Mouse (Mus musculus) cerebellum, adult 18-20 months (tissue): ENCODE data around the gene Gnao1.

ENCODE experiments used
- DNase-seq, 2 experiments: peaks; one replicate each; pipeline ENCODE4 v3.0.0; 2021

The Gnao1 gene

DNA sequence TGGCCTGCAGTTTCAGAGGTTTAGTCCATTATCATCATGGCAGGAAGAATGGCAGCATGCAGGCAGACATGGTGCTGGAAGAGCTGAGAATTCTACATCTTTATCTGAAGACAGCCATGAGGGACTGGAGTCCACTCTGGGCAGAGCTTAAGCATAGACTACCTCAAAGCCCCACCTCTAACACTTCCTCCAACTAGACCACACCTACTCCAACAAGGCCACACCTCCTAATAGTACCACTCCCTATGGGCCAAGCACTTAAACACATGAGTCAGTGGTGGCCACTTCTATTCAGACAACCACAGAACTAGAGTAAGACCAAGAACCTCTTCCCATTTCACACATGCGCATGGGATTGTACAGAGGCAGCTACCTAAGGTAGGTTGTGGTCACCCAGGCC, 136.6 kb downstream of the Gnao1 start:
- DNase-seq, result no peak

DNA sequence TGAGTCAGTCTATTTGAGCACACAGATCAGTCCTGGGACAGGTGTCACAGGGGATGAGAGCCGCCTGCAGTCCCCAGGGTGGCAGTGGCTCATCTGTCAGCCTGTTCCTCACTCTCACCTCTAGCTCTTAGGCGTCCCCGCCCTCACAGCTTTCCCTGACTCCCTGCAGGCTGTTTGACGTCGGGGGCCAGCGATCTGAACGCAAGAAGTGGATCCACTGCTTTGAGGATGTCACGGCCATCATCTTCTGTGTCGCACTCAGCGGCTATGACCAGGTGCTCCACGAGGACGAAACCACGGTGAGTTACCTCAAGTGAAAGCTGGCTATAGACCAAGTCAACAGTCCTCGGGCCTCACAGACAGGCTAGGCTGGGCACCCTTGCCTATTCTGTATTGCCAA, 140.4 kb downstream of the Gnao1 start:
- peak; percentile 59 to 61 for DNase-seq

DNA sequence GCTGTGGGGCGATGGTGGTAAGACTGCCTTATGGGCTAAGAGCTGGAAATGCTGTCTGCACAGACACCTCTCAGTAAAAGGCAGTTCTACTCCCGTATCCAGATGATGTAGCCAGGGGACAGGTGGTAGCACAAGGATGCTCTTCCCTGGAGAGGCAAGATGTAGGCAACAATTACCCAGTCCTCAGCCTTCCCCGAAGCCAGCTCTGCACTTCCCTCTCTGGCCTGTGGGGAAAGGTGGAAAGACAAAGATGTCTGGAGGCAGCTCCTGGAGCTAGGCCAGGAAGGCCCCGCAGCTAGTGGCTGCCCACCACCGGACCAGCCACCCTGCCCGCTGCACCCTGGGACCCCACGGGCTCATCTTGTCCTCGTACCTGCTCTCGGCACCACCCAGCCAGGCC, 142.7 kb downstream of the Gnao1 start:
- no peak for DNase-seq

DNA sequence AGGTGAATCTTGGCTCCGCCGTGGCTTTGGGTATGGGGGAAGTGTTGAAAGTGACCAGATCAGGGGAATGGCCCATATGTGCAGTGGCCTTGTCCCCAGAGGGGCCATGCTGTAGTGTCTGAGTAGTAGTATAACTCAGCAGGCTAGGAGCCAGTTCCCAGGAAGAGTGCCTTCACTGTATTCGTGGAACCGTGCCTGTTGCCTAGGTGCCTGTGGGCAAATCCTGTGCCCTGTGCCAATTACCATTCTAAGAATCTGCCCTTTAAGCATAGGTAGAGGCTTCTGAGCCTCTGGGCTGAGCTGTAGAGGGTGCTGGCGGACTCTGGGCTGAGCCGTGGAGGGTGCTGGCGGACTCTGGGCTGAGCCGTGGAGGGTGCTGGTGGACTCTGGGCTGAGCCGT, 148.6 kb downstream of the Gnao1 start:
- DNase-seq, result no peak

DNA sequence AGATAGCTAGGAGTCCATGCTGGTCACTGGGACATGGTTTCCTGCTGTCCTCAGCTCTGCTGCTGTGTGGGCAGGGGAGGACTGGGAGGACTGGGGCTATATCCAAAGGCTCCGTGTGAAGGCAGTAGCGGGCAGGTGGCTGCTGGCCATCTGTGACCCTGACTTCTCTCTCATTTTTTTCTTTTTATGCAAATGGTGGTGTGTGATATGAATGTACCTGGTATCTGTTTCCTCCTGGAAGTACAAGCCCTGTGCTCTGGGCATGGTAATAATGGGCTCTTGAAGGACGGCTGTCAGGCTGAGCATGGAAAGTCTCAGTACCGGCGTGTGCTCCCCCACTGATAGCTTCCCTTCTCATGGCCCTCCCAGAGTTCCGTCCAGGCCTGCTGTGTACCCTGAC, 151.1 kb downstream of the Gnao1 start:
- no peak for DNase-seq

DNA sequence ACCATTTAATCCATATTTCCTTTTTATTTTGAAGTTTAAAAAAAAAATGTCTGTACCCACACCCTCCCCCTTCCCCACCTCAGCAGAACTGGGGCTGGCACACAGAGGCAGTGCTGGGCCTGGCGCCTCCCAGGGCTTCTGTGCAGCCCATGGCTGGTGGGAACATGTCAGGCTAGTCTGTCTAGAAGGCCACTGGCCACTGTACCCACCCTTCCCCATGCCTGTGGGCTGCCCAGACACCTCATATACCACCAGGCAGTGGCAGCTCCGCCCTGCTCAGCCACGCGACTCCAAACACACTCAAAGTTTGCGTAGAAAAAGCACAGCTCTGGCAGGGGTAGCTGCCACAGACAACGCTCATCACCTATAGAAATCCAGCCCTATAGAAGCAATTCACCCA, 158.5 kb downstream of the Gnao1 start:
- DNase-seq, result no peak

DNA sequence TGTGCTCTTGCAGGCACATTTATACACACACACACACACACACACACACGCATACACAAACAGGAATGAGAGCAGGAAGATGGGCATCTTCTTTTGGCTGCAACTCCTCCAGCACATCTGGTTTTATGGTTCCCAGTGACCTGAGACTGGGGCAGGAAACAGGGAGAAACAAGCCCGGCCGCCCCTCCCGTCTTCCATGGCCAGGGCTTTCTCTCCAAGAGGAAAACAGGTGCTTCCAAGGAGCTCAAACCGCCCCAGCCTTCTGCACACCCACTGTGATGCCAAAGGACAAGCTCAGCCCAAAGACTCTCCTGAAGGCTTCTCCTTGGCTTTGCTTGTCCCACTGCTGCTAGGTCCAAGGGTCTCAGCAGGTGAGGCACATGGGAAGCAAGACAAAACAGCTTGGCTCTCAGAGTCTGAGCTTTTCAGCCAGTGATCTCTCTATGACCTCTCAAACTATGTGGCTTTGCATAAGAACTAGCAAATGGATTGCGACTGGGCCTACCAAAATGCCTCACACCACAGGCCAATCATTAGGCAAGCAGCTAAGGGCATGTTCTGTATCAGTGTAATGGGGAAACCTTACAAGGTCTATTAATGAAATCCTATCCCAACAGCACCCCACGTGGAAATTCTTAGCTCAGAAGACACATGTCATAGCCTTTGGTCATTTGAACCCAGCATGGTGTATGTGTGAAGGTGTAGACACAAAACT, 160.0 kb downstream of the Gnao1 start:
- DNase-seq, result no peak

DNA sequence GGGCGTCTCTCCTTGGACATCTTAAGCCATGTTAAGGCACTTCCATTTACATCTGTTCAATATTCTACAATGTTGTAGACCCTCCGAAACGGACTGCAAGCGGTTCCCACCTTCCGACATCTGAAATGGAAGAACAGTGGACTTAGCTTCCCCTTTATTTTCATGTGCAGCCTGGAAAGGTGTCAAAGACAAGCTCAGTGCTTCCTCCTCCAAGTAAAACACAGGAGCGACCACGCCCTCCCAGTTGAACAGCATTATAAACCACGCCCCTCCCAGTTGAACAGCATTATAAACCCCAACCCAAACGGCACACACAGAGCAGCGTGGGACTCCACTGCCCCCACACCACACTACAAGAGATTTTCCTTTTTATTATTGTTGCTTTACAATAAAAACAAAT, 161.7 kb downstream of the Gnao1 start:
- no peak for DNase-seq

DNA sequence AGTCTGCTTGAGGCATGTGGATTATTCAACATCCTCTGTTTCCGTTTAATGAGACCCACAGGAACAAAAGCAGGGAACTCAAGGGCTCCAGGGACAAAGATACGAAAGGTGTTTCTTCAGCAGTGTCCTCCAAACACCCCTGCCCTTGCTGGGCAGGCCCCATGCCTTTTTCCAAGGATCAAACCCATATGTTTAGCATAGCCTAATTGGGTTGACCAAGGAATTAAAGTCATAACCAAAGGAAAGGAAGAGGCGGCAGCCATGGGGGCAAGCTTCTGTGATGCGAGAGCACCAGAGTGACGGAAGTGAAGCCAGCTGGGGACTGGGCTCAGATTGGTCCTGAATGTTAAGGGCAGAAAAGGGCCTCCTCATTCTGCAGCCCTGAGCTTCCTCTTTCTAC, 162.4 kb downstream of the Gnao1 start:
- no peak for DNase-seq

DNA sequence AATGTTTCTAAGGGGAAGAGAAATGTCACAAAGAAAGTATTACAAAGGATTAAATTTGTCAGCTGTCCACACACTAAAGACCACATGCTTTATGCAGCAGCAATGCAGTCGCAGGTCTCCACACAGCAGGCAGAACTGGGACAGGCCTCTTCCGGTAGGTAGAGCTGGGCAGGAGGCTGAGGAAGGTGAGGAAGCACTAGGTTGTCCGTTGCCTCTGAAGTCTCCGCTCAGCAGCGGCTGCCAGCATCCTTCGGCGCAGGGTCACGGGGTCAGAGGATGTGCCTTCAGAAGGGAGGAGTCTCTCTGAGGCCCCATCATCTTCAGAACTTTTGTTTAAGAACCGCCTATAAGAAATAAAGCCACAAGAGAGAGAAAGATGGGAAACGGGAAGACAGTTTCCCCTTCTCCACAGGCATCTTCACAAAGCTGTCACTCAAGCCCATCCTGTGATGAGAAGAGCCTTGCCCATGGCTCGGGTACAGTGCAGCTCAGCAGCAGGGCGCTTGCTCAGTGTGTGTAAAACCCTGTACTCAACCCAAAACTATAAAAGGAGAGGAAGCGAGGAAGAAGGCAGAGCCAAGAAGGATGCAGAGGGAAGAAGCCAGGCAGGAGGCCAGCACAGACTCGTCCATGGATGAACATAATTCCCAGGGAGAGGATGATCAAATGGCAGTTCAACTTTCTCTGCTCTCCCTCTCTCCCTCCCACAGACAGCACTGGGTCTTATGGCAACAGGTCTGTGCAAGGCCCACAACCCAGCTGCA, 163.4 kb downstream of the Gnao1 start:
- peak in 1 of 2 experiments; percentile 26 for DNase-seq

DNA sequence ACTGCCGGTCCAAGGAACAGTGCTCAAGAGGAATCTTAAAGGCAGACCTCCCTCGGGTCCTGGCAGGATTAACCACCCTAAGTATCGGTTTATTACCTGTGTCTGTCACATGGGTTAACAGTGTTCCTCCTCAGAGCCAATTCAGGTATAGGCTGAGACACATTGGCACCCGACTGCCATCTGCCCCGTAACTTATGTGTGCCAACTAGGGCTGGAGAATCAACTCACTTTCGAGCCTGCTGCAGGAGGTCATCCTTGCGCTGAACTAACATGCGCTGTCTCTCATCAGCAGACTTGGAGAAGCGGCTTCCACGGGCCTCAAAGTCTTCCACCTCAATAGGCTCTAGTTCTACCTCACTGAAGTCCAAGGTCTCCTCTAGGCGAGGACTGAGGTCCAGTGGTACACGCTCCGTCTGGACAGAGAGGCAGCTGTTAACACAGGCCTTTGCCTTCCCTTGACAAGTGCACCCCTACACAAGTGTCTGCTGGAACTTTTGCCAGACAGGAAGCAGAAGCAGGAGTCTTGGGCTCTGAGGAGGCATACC, 164.1 kb downstream of the Gnao1 start:
- DNase-seq, result no peak

DNA sequence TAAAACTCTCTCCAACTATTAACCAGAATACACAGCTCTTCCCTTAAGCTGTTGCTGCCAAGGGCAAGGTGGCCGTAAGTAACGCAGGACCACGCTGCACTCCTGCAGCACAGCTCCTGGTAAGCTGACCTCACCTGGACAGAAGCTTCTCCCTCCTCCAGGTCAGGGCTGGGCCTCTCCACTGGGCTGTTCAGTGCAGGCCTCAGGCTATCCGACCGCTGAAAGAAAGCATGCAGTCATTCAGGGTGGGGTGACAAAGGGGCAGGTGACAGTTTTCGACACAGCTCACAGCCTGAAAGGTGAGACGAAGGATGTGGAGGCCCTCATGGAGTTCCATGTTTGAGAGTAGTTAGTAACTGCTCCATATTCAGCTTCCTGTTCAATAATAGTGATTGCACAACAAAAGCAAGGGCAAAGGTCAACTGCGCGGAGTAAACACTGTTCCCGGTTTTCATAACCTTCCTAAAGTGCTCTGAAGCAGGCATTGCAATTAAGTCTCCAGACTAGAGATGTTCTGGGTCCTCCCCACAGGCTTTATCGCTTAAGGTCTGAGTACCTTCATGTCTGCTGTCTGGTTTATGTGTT, 164.9 kb downstream of the Gnao1 start:
- no peak for DNase-seq

DNA sequence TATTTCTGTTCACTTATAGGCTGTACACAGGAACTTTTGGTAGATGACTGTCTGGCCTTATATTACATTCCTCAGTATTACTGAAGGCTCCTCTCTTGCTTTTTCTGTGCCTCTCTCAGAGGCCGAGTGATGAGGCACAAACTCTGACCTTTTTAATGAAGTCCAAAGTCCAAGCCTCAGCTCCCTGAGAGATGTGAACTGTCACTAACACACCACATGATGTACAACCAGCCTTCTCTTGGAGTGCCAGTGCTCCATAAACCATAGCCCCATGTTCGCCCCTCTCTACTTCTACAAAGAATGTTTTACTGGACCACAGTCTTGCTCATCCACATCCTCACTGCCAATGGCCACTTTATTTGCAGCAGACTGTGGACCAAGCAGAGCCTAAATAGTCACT, 165.6 kb downstream of the Gnao1 start:
- no peak for DNase-seq

DNA sequence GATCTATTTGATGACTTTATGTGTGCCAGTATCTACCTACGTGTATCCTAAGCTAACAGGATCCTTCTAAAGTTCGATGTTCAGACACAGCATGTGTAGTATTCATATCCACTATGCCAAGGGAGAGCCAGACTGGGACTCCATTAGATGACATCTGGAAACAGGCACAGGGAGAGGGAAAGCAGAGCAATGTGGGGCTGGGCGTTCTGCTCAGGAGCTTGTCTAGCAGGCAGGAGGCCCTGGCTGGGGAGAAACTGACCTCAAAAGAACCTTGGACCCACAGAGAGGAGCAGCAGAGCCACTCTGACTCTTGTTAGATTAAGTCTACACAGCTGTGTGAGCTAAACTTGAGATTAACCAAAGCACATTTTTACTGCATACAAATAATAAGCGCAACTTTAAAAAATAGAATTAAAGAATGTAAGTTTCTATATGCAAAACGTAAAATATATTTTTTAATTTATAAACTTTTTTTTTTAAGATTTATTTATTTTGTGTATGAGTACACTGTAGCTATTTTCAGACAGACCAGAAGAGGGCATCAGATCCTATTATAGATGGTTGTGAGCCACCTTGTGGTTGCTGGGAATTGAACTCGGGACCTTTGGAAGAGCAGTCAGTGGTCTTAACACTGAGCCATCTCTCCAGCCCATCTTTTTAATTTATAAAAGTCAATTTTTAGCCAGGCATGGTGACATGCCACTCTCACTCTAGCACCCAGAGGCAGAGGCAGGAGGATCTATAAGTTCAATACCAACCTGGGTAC, 166.9 kb downstream of the Gnao1 start:
- DNase-seq, result no peak

DNA sequence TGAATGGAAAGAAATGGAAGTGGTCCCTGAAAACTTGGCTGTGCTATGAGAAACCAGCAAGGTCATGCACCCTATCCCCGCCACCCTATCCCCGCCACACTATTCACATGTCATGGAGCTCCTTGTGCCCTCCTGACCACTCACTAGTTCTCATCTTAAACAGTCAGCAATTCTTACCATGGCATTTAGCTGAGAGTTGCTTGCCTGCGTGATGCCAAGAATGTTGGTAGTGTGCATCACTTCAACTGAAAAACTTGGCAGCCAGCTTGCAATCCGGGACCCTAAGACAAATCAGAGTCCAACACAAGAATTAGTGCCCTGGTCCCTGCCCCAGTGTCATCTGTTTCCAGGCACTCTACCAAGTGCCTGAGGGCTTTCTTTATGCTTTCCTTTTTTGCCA, 170.4 kb downstream of the Gnao1 start:
- DNase-seq, result no peak

DNA sequence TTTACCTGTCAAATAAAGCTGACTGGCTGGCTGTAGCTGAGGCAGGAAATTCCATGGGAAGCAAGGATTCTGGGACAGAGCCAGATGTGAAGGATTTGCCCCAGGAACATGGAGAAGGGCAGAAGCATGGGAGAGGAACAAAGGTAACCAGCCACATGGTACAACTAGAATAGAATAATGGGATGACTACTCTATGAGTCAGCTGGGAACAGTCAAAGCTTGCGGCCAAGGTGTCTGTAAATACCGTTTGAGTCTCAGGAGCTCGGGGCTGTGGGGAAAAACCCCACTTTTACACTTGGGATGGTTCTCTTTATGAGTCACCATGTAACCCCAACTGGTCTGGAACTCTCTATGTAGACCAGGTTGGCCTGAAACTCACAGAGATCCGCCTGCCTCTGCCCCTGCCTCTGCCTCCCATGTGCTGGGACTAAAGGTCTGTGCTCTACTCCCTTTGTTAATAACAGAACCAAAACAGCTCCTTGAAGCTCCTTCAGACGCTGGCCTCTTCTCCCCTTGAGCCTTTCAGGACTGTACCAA, 172.0 kb downstream of the Gnao1 start:
- no peak for DNase-seq

DNA sequence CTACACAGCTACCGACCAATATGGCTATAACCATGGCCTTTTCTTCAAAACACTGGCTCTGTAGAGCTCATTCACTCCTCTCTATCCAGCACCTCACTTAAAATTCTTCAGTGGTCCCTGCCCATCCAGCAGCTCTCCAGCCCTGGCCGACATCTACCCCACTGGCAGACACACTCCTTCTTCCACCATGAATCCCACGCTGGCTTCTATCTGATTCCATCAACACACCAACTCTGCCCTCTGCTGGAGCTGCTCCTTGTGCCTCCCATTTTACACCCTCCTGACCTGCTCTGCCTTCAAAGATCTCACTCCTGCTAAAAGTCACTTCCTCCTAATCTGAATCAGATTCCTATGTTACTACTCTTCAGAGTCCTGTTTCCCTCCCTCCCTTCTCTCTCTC, 174.1 kb downstream of the Gnao1 start:
- peak; percentile 53 to 58 for DNase-seq

DNA sequence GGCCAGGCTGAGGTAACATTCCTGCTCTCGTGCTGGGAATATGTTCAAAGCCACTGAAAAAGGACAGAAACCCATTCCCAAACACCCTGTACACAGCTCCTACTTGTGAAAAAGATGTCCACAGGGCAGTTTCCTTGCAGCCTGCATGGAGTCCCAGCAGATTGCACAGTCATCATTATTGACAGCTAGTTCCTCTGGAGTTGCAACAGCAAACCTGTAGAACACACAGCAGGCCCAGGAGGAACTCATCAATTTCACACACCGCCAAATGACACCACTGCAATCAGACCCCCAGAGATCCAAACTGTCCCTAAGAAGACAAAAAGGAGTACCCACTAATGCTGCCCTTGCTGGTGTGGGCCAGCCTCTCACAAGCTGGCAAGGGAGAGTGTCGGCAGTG, 175.0 kb downstream of the Gnao1 start:
- DNase-seq, result no peak

DNA sequence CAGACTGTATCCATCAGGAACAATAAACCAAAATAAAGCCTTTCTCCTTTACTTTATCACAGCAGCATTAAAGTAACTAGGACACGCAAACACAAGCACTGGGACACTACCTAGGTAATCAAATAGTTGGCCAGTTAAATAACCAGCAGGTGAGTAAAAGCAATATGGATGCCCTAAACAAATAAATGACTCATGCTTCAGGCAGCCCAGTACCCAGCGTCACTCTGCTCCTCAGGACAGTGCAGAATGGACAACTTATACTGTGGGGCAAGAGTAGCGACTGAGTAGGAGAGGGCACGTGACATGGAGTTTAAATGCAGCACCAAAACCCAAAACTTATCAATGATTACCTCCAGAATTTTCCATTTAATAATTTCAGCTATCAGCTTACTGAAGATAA, 180.0 kb downstream of the Gnao1 start:
- no peak for DNase-seq

DNA sequence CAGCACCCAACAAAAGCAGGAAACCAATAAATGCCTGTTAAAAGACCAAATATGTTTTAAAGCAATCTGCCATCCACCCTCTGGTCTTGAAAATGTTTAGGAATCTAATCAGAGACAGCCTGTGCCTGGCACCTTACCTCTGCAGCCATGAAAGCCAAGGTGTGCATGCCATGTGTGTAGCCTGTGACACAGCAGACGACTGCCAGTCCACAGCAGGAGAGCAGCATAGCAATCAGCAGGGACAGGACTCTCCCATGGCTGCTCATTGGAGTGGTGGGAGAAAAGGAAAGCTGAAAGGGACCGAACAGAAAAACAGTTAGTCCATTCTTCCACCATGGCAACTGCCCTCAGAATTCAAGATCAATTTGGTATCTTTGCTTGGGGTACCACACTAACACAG, 189.2 kb downstream of the Gnao1 start:
- no peak for DNase-seq

DNA sequence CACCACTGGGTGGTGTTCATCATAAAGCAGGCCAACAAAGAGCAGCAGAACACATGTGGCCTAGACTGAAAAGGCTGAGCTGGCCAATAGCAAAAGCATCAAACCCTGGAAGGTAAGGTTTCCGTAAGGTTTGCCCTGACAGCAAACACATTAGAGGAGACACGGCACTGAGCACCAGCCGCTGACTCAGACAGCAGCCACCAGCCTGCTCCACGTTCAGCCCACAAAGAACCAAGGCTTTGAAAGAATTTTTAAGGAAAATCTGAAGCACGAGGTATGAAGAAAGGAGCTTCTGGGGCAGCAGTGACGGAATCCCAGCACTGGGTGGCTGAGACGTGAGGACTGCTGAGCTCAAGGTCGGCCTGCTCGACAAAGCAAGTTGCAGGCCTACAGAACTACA, 194.4 kb downstream of the Gnao1 start:
- no peak for DNase-seq

DNA sequence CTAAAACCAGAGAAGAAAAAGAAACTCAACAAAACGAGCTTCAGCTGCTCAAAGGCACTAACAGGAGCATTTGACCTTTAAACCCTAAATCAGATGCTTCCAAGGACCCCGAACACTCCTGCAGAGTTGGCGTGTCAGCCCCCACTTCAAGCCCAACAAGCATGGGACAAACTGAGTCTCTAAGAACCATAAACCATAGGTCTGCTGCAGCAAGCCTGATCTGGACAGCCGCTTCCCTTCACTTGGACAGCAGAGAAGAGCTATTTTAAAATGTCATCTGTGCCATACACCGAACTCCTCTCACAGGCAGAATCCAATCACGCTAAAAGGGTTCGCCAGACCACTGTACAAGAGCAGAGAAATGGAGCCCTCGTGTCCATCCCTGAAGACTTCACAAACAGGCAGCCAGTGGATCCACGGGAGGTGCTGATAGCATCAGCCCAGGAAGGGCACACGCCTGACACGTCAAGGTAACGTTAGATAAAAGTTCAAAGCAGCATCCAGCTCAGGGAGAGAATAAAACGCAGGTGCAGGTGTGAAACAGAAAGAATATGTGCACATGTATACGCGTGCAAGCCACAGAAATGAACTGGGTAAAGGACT, 199.6 kb downstream of the Gnao1 start:
- DNase-seq, result peak in 1 of 2 experiments; percentile 12
